Mouse (Mus musculus) hindbrain, postnatal 0 days (tissue): ENCODE results near the gene Apoc2. TPM values are rescaled to one million over a fixed set of nuclear protein-coding genes. Genes with fewer than 3 reads are reported as not detected.
A peak's percentile ranks its signal among the peaks of the same experiment; 100 is the strongest.

Experiments used
- ATAC-seq: fragments of 200-750 bp; cut with Nextera tagmentation; 2 replicates; pipeline ENCODE4 v1.8.0; 2017; ENCODE audit warnings: mild to moderate bottlenecking, moderate TSS enrichment, moderate library complexity
- DNase-seq: peaks from one replicate; pipeline ENCODE4 v3.0.0-alpha.2; 2015; ENCODE audit warnings: low spot score
- H3K27ac ChIP-seq: fragments of 300-500 bp; sonication (generic); 2 replicates; pipeline ENCODE4 v1.5.1; 2014; ENCODE audit warnings: mild to moderate bottlenecking
- H3K27me3 ChIP-seq: fragments of 300-500 bp; sonication (generic); 2 replicates; pipeline ENCODE4 v1.6.1; 2014; ENCODE audit warnings: low read length, mixed read lengths; ENCODE audit not compliant: insufficient read depth
- H3K36me3 ChIP-seq: fragments of 300-500 bp; sonication (generic); 2 replicates; pipeline ENCODE4 v1.6.1; 2014; ENCODE audit warnings: low read length, mixed read lengths; ENCODE audit not compliant: insufficient read depth
- H3K4me1 ChIP-seq: fragments of 300-500 bp; sonication (generic); 2 replicates; pipeline ENCODE4 v1.6.1; 2014; ENCODE audit warnings: antibody characterized with exemption, low read length, mixed read lengths; ENCODE audit not compliant: insufficient read depth
- H3K4me2 ChIP-seq: fragments of 300-500 bp; sonication (generic); 2 replicates; pipeline ENCODE4 v1.6.1; 2014; ENCODE audit warnings: low read depth, mild to moderate bottlenecking, low read length, moderate library complexity, mixed read lengths
- H3K4me3 ChIP-seq: fragments of 300-500 bp; sonication (generic); 2 replicates; pipeline ENCODE4 v1.5.1; 2014; ENCODE audit warnings: low read length
- H3K9ac ChIP-seq: fragments of 300-500 bp; sonication (generic); replicated peaks from 2 replicates; pipeline ENCODE4 v1.6.1; 2014; ENCODE audit warnings: mild to moderate bottlenecking, low read length, moderate library complexity, mixed read lengths
- H3K9me3 ChIP-seq: fragments of 300-500 bp; sonication (generic); 2 replicates; pipeline ENCODE4 v1.6.1; 2016; ENCODE audit warnings: low read length, mixed read lengths
- CTCF ChIP-seq: IDR thresholded peaks from 2 replicates; pipeline ENCODE4 v1.5.1; 2016; ENCODE audit warnings: antibody characterized with exemption, control low read depth, low read depth
- WGBS: fragments of 180-500 bp; shearing (Covaris S2); extraction: QIAGEN DNeasy Blood & Tissue Kit; methylation state at CpG from one replicate; pipeline ENCODE4 v1.1.7; 2014; 5-methylcytosine and 5-hydroxymethylcytosine counted together
- polyA plus RNA-seq: library from polyadenylated mRNA; unstranded; fragments of >200 nt; fragmentation: Nextera tagmentation; extraction: Ambion mirVana; gene quantifications from 2 replicates; pipeline ENCODE4 v1.2.1, GENCODE M21; 2015
- total RNA-seq: library from RNA; depleted of rRNA; stranded (reverse); fragments of >200 nt; gene quantifications from 2 replicates; pipeline ENCODE4 v1.2.3, GENCODE M21; 2014; rRNA removed

Apoc2 gene
- total RNA-seq (not detected in 2 replicates), polyA plus RNA-seq (0.38 TPM in 1 of 2 replicates, not detected in the other)

GRCm38 (mm10) chr7:19677872-19678271 is at the start of gene Apoc2:
Gene Apoc2 (minus strand): TSS chr7:19677941.
- no peak for DNase-seq
- Histone ChIP-seq H3K27ac (no peak within 1 kb of the TSS), H3K27me3 (no peaks in the 10 kb centered on the region), H3K9ac (no peak within 1 kb of the TSS), H3K36me3 (no peaks in the 10 kb centered on the region), H3K4me2 (no peak within 1 kb of the TSS), H3K4me1 (no peaks in the 10 kb centered on the region), H3K9me3 (no peaks in the 10 kb centered on the region), H3K4me3 (no peak within 1 kb of the TSS)
- WGBS, result 85% methylated on average over 8 of the region's 8 CpGs
- ATAC-seq, result no peak
- no peak for TF ChIP-seq CTCF

- ATAC-seq (no peak), DNase-seq (no peak)
- no peaks in the 10 kb centered on the region for H3K9me3 ChIP-seq
- H3K27me3 ChIP-seq, result no peaks in the 10 kb centered on the region
- no peak overlapping the region for H3K9ac ChIP-seq
- no peaks in the 10 kb centered on the region for H3K4me1 ChIP-seq
- H3K36me3 ChIP-seq, result peaks cover 54% of the 10 kb centered on the region
- H3K4me3 ChIP-seq, result no peak overlapping the region
- WGBS, result 93% methylated on average over 3 of the region's 4 CpGs
- no peak overlapping the region for H3K4me2 ChIP-seq
- H3K27ac ChIP-seq, result no peak overlapping the region
- no peak for TF ChIP-seq CTCF
Observed at GRCm38 (mm10) chr7:19726541-19726940, 48.8 kb upstream of the Apoc2 start.

- no peak for DNase-seq
- Histone ChIP-seq H3K4me1 (no peaks in the 10 kb centered on the region), H3K4me2 (no peak overlapping the region), H3K9ac (no peak overlapping the region), H3K9me3 (0 out of 2 replicates have a peak, but pooled peaks cover 2% of the 10 kb centered on the region), H3K4me3 (no peak overlapping the region), H3K36me3 (peaks cover 35% of the 10 kb centered on the region), H3K27ac (no peak overlapping the region), H3K27me3 (no peaks in the 10 kb centered on the region)
- WGBS, result 93% methylated on average over 12 of the region's 12 CpGs
- ATAC-seq, result no peak
- TF ChIP-seq CTCF, result no peak
Observed at GRCm38 (mm10) chr7:19724167-19724566, 46.4 kb upstream of the Apoc2 start.

- Histone ChIP-seq H3K9ac (no peak overlapping the region), H3K36me3 (peaks cover 26% of the 10 kb centered on the region), H3K27me3 (no peaks in the 10 kb centered on the region), H3K4me1 (no peaks in the 10 kb centered on the region), H3K4me2 (no peak overlapping the region), H3K9me3 (0 out of 2 replicates have a peak, but pooled peaks cover 2% of the 10 kb centered on the region), H3K4me3 (no peak overlapping the region), H3K27ac (no peak overlapping the region)
- ATAC-seq, result no peak
- no peak for DNase-seq
- 91% methylated on average over 6 of the region's 6 CpGs for WGBS
- no peak for TF ChIP-seq CTCF
Observed at GRCm38 (mm10) chr7:19722754-19723195, 45.0 kb upstream of the Apoc2 start.

- 0 out of 2 replicates have a peak, but pooled peaks cover 2% of the 10 kb centered on the region for H3K9me3 ChIP-seq
- H3K4me2 ChIP-seq, result no peak overlapping the region
- no peaks in the 10 kb centered on the region for H3K27me3 ChIP-seq
- 91% methylated on average over 4 of the region's 4 CpGs for WGBS
- peaks cover 5% of the 10 kb centered on the region; the same call in 1 of the 2 replicates for H3K36me3 ChIP-seq
- no peak overlapping the region for H3K27ac ChIP-seq
- no peak overlapping the region for H3K9ac ChIP-seq
- H3K4me3 ChIP-seq, result no peak overlapping the region
- ATAC-seq, result no peak
- no peak for TF ChIP-seq CTCF
- no peak for DNase-seq
- H3K4me1 ChIP-seq, result peaks cover 9% of the 10 kb centered on the region; the same call in 1 of the 2 replicates
Observed at GRCm38 (mm10) chr7:19719200-19719599, 41.5 kb upstream of the Apoc2 start.

GRCm38 (mm10) chr7:19718297-19718952 is 40.7 kb upstream of the Apoc2 start:
- no peak overlapping the region for H3K27ac ChIP-seq
- H3K4me2 ChIP-seq, result no peak overlapping the region
- 0 out of 2 replicates have a peak, but pooled peaks cover 2% of the 10 kb centered on the region for H3K9me3 ChIP-seq
- H3K4me3 ChIP-seq, result no peak overlapping the region
- no peaks in the 10 kb centered on the region for H3K36me3 ChIP-seq
- DNase-seq (no peak), ATAC-seq (no peak)
- no peaks in the 10 kb centered on the region for H3K27me3 ChIP-seq
- no peak overlapping the region for H3K9ac ChIP-seq
- no peak for TF ChIP-seq CTCF
- peaks cover 9% of the 10 kb centered on the region; the same call in 1 of the 2 replicates for H3K4me1 ChIP-seq
- WGBS, result 93% methylated on average over 5 of the region's 5 CpGs

GRCm38 (mm10) chr7:19717346-19717745 is 39.6 kb upstream of the Apoc2 start:
- Histone ChIP-seq H3K27ac (peak overlapping the region; percentile 87; the same call in 1 of the 2 replicates), H3K4me3 (no peak overlapping the region), H3K9me3 (0 out of 2 replicates have a peak, but pooled peaks cover 2% of the 10 kb centered on the region), H3K9ac (no peak overlapping the region), H3K36me3 (no peaks in the 10 kb centered on the region), H3K4me1 (peaks cover 9% of the 10 kb centered on the region; the same call in 1 of the 2 replicates), H3K4me2 (no peak overlapping the region), H3K27me3 (no peaks in the 10 kb centered on the region)
- 88% methylated on average over 4 of the region's 4 CpGs for WGBS
- DNase-seq, result no peak
- ATAC-seq, result no peak
- TF ChIP-seq CTCF, result no peak
